Mouse (Mus musculus) forelimb bud, embryonic 11.5 days (tissue): ENCODE measurements around the gene Tsga10.
"Not testable (repeated sequence)": the region's sequence is repeated elsewhere in the genome, so short reads cannot be mapped to it uniquely, and the experiment has no call there.

Source experiments
- DNase-seq: peaks from one replicate; pipeline ENCODE4 v3.0.0-alpha.2; 2012; ENCODE audit warnings: low read depth, low spot score

Tsga10 gene

DNA sequence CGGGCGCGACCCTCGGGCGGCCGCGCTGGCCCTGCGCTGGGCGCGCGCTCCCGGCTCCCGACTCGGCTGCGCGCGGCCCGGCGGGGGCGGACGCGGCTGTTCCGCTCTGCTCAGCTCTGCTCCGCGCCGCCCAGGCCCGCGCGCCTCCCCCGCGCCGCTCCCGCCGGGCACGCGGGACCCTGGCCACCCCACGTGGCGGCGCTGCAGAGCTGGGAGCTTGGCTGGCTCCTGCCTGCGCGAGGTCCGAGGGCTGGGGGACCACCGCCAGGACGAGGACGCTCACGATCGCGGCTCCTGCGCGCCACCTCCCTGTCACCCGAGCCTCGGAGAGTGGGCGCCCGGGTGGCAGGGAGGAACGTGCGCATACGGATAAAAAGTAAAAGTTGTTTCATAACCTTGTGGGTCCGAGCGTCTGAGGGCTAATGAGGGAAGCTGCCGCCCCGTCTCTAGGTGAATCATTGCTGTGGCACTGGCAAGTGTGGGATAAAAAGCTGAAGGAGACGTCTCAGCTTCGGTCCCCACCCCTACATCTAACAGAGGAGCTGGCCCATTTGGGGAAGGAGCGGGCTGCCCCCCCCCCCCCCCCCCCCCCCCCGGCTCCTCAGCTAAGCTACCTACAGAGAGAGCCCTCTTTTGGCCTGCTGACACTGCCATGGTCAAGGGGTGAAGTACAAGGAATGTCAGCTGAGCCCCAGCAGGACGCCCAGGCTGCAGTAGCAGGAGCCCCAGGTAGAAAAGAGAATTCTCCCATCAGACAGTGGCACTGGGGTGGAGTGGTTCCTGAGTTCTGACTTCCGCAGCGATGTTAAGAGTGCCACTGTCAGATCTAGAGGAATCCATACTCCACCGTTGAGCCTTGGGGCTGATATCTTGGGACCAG is 146.2 kb downstream of the Tsga10 start, which contains the start of gene 2010300C02Rik:
Gene 2010300C02Rik (minus strand): TSS at position 325 of the 880 bp plus-strand sequence.
- DNase-seq = peak; percentile 20

DNA sequence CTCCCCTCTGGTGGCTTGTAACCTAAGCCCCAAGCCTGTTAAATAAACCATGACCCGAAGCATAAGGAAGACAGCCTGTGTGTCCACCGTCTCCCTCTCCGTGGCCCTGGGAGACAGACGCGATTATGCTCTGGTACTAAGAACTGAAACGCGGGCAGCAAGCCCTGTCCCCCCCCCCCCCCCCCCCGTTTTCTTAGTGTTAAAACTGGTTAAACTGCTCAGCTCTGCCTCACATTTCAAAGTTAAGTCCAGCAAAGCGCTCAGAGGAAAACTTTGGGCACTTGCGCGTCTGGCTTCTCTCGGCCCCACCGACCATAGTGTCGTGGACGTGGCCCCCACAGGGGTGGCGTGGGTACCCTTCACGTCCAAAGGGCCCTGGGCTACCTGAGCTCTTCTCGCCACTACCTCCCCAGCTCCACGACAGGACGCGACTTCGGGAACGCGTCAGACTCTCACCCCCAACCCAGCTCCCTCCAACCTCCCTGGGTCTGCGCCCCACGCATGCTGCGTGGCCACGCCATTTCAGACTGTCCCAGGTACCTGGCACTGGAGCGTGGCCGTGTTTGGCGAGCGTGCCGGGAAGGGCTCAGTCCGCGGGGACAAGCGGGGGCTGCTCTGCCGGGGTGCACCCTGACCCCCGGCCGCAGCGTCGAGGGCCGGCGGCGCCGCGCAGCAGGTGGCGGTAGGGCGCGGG is 147.1 kb downstream of the Tsga10 start:
- DNase-seq = no peak

DNA sequence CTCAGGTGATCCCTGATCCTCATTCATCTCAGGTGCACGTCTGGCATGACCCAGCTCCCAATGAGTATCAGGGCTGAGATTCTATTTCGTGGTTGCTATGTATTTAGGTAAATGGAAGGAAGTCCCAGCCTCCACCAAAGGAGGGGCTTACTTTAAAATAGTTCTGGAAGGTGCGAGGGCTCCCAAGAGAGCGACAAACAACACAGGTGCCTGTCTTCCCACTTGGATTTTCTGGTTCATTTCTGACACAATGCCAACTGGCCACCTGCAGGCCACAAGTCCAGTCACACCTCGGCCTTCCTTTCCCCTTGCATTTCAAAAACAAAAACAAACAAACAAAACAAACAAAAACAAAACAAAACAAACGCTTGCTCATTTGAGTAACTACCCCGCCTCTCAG is 147.7 kb downstream of the Tsga10 start:
- no peak for DNase-seq

DNA sequence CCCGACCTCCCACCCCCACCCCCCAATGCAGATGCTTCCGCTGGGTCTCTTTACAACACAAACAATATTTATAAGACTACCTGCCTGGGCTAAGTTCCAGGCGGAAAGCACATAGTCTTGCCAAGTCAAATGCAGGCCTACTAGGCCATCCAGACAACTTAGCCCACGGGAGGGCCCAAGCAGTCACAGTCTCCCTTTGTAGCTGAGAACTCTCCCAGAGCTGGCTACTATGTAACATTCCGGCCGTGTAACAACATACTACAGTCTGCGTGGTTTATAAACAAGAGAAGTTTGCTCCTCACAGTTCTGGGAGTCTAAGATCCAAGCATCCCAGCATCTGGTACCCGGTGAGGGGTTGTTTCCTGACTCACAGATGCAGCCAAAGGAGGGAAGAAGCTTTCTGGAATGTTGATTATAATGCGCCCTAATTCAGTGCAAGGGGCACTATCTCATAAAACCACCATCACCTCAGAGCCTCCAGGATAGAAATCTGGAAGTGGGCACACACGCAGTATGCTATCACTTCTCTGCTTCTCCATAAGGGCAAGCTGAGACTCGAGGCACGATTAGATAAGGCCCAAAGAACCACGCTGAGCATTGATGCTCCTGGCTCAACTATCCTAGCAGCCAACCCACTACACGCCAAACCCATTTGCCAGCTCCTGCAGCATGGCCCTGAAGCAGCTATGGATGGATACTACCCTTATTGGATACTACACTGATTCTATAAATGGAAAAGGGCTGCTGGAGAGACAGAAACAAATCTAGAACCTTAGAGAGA is 148.6 kb downstream of the Tsga10 start:
- DNase-seq = no peak

DNA sequence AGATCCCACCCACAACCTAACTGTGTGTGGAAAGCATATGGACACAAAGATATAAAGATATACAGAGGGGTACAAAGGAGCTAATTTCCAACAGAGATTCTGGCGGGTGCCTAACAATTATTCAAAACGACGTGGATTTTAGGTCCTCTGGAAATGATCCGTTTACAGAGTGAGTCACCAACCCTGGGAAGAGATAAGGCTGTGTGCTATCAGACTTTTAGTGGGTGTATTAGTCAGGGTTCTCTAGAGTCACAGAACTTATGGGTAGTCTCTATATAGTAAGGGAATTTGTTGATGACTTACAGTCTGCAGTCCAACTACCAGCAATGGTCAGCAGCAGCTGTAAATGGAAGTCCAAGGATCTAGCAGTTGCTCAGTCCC is 153.9 kb downstream of the Tsga10 start:
- not testable (repeated sequence) for DNase-seq

DNA sequence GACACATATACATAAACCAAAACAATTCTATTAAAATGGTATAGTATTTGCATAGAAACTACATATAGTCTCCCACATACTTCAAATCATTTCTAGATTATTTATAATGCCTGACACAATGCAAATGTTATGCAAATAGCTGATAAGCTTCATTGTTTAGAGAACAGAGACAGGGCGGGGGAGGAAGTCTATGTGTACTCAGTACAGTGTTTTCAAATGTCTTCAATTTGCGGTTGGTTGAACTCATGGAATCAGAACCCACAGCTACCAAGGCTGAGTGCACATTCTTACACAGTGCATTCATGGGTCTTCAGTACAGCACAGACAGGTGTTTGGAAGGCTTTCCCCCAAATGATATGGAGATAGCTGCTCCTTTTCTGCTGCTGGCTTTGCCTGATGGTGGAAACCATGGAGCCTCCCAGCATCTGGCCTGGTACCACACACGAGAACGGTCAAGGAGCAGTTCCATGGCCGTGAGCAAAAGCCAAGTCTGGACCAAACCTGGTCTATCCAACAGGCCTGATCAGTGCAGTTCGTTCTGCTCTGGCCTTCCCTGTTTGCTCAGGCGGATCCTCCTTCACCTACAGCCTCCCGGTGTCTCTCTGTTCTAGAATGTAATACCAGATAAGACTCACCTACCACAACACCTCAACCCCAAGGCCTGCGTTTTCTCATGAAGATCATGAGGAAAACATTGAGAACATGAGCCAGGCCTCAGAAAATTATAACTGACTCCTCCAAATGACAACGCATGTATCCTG is 154.5 kb downstream of the Tsga10 start:
- no peak for DNase-seq

DNA sequence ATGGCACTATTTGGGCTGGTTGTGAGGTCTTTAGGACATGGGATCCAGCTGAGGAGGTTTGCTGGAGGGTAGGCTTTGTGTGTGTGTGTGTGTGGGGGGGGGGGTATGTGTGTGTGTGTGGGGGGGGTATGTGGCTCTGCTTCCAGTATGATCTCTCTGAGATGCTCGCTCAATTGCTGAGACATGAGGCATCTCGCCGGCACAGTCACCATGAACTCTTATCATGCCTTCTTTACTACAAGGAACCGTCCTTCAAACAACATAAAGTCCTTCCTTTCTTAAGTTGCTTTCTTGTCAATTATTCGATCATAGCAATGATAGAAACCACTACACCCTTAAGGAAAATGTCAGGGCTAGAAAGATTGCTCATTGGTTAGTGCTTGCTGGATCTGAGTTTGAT is 155.1 kb downstream of the Tsga10 start:
- DNase-seq = no peak

DNA sequence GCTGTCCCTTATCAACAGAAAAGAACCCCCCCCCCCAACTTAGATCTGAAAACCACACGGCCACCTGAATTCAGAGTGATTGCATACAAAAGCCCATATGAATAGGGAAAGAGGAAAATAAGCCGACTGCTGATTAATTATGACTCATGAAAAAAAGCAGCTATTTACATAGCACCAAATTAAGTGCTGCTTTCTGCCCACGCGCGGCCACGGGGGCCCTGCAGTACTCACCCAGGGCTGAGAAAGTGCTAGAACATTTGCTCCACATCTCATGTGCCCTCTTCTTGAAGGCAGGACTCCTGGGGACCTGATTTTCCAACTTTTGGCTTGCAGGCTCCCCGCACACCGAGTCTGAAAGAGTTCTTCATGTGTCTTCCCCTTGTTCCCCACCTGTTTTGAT is 156.5 kb downstream of the Tsga10 start:
- DNase-seq = no peak

DNA sequence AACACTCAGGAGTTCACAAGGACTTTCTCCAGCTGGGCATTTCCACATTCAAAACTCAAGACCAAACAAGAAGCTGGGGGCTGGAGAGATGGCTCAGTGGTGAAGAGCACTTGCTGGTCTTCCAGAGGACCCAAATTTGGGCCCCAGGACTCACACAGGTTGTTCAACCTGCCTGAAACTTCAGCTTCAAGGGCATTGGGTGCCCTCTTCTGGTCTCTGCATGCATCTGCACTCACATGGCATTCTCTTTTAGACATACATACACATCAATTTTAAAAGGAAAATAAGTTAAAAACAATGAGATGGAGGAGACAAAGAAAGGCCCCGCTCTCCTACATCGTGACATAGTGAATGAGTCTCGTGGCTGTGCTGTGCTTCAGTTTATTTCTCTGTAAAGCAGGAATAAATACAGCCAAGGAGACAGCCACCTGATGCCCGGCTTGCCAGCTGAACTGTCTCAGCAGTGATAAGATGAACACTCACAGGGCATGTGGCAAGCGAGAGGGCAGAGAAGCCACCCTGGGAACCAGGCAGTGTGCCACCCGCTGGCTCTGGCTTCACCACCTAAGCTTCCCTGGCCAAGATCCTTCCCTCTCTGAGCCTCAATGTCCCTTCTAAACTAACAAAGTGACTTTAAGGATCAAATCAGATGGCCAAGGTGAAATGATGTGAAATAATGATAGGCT is 157.8 kb downstream of the Tsga10 start:
- no peak for DNase-seq
